Mouse (Mus musculus): Measurements from ENCODE around the gene Plekhh2. TPM values are rescaled to one million over a fixed set of nuclear protein-coding genes. Genes with fewer than 3 reads are reported as not detected.

Plekhh2 gene
- total and polyA plus RNA-seq, 3 experiments: 0.21 to 1.7 (median 1.1) TPM

DNA sequence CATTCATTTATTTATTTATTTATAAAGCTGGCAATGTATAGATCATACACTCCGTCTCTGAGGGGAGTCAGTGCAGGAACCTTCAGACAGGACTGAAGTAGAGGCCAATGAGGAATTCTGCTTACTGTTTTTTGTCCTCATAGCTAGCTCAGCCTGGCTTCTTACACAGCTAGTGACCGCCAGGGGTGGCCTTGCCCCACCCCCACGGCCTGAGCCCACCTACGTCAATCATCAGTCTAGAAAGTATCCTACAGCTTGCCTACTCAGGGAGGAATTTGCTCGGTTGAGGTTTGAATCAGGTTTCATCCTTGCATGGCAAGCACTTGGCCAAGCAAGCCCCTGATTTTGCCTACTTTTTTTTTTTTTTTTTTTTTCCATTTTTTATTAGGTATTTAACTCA, 4.2 kb downstream of the Plekhh2 start:
- H3K4me2 ChIP-seq (ENCODE audit: insufficient read depth, low read depth, poor library complexity, severe bottlenecking): no peak overlapping the region
- no peak for DNase-seq (ENCODE audit: extremely low read depth)
- no peaks in the 10 kb centered on the region for H3K27me3 ChIP-seq (replicated peaks)
- no peak overlapping the region for H3K4me3 ChIP-seq (replicated peaks in 1 of 3; ENCODE audit: low read depth in 2 of 3, low read length in 2 of 3, poor library complexity in 1 of 3)
- H3K9me3 ChIP-seq (replicated peaks; ENCODE audit: low read length): no peaks in the 10 kb centered on the region
- no peaks in the 10 kb centered on the region for H3K79me2 ChIP-seq (replicated peaks; ENCODE audit: control insufficient read depth, extremely low read depth, insufficient read depth, poor library complexity, severe bottlenecking)
- H3K9ac ChIP-seq (ENCODE audit: insufficient read depth, low read depth): no peak overlapping the region
- dilution Hi-C loops (cut with MboI; ENCODE audit: extremely low pct_ligation_motif_present, extremely low pct_unique_long_range_greater_than_20kb, low sequenced_read_pairs) (no loop called here), in situ Hi-C loops (cut with MboI; ENCODE audit: low pct_ligation_motif_present, low pct_unique_long_range_greater_than_20kb, low sequenced_read_pairs) (no loop called here)
- TF ChIP-seq TCF12 (IDR thresholded peaks at IDR 0.05; ENCODE audit: low read depth, low read length) (no peak), E2F4 (IDR thresholded peaks at IDR 0.05; ENCODE audit: insufficient replicate concordance, low read depth, low read length) (no peak), IRF4 (IDR thresholded peaks at IDR 0.05; ENCODE audit: low read depth, low read length) (no peak), MAFK (IDR thresholded peaks at IDR 0.05; ENCODE audit: insufficient replicate concordance, low read length) (no peak), ETS1 (conservative IDR thresholded peaks at IDR 0.05; ENCODE audit: low read depth, low read length) (no peak), KAT2A (IDR thresholded peaks at IDR 0.05; ENCODE audit: insufficient replicate concordance, low read length) (no peak), USF2 (conservative IDR thresholded peaks at IDR 0.05; ENCODE audit: low read depth, low read length) (no peak), POLR2A (IDR thresholded peaks at IDR 0.05; ENCODE audit: low read depth, low read length) (no peak), MXI1 (IDR thresholded peaks at IDR 0.05; ENCODE audit: low read depth, low read length) (no peak), ZC3H11A (IDR thresholded peaks at IDR 0.05; ENCODE audit: low read depth, low read length) (no peak), ELF1 (IDR thresholded peaks at IDR 0.05; ENCODE audit: low read depth, low read length) (no peak), GABPA (IDR thresholded peaks at IDR 0.05; ENCODE audit: insufficient replicate concordance, low read depth, low read length) (no peak), BHLHE40 (IDR thresholded peaks at IDR 0.05; ENCODE audit: low read depth, low read length) (no peak), ZNF384 (IDR thresholded peaks at IDR 0.05; ENCODE audit: low read depth, low read length) (no peak), MAZ (IDR thresholded peaks at IDR 0.05; ENCODE audit: low read depth, low read length) (no peak), JUN (IDR thresholded peaks at IDR 0.05; ENCODE audit: insufficient read depth, low read depth, low read length) (no peak), UBTF (IDR thresholded peaks at IDR 0.05; ENCODE audit: low read depth, low read length) (no peak), JUND (conservative IDR thresholded peaks at IDR 0.05; ENCODE audit: low read depth, low read length) (no peak)
- peaks cover 2 to 4% of the 10 kb centered on the region in 2 experiments; a peak in 2 of 4 replicates for H3K4me1 ChIP-seq (ENCODE audit: control insufficient read depth in 1 of 2, insufficient read depth in 2 of 2)
- H3K27ac ChIP-seq (ENCODE audit: insufficient read depth, low read depth): no peak overlapping the region
- H3K36me3 ChIP-seq (replicated peaks in 1 of 2; ENCODE audit: control insufficient read depth in 1 of 2, insufficient read depth in 1 of 2, low read length in 1 of 2): no peaks in the 10 kb centered on the region

- dilution Hi-C loops (cut with MboI; ENCODE audit: extremely low pct_ligation_motif_present, extremely low pct_unique_long_range_greater_than_20kb, low sequenced_read_pairs): no loop called here
- Histone ChIP-seq H3K36me3 (replicated peaks in 1 of 2; ENCODE audit: control insufficient read depth in 1 of 2, insufficient read depth in 1 of 2, low read length in 1 of 2) (no peaks in the 10 kb centered on the region), H3K79me2 (replicated peaks; ENCODE audit: control insufficient read depth, extremely low read depth, insufficient read depth, poor library complexity, severe bottlenecking) (no peaks in the 10 kb centered on the region), H3K27ac (ENCODE audit: insufficient read depth, low read depth) (no peak overlapping the region), H3K4me3 (replicated peaks in 1 of 3; ENCODE audit: low read depth in 2 of 3, low read length in 2 of 3, poor library complexity in 1 of 3) (no peak overlapping the region), H3K27me3 (replicated peaks) (no peaks in the 10 kb centered on the region), H3K4me2 (ENCODE audit: insufficient read depth, low read depth, poor library complexity, severe bottlenecking) (no peak overlapping the region), H3K4me1 (ENCODE audit: control insufficient read depth in 1 of 2, insufficient read depth in 2 of 2) (0 out of 4 replicates have a peak, but pooled peaks cover 0 to 3% of the 10 kb centered on the region in 2 experiments), H3K9me3 (replicated peaks; ENCODE audit: low read length) (no peaks in the 10 kb centered on the region), H3K9ac (ENCODE audit: insufficient read depth, low read depth) (no peak overlapping the region)
- TF ChIP-seq E2F4 (IDR thresholded peaks at IDR 0.05; ENCODE audit: insufficient replicate concordance, low read depth, low read length): no peak
- no peak for TF ChIP-seq IRF4 (IDR thresholded peaks at IDR 0.05; ENCODE audit: low read depth, low read length)
- TF ChIP-seq JUND (conservative IDR thresholded peaks at IDR 0.05; ENCODE audit: low read depth, low read length): no peak
- TF ChIP-seq NELFE (IDR thresholded peaks at IDR 0.05; ENCODE audit: low read depth, low read length): no peak
- TF ChIP-seq CTCF (conservative IDR thresholded peaks at IDR 0.05 in 1 of 2, IDR thresholded peaks at IDR 0.05 in 1 of 2; ENCODE audit: low read depth in 2 of 2, low read length in 2 of 2): no peak
- TF ChIP-seq POLR2A (IDR thresholded peaks at IDR 0.05; ENCODE audit: low read depth, low read length): no peak
- TF ChIP-seq RCOR1 (conservative IDR thresholded peaks at IDR 0.05; ENCODE audit: low read depth, low read length): no peak
- no peak for TF ChIP-seq SMC3 (IDR thresholded peaks at IDR 0.05; ENCODE audit: low read depth, low read length)
- no peak for TF ChIP-seq USF2 (conservative IDR thresholded peaks at IDR 0.05; ENCODE audit: low read depth, low read length)
- no peak for TF ChIP-seq KAT2A (IDR thresholded peaks at IDR 0.05; ENCODE audit: insufficient replicate concordance, low read length)
- no peak for TF ChIP-seq CHD1 (IDR thresholded peaks at IDR 0.05; ENCODE audit: low read depth, low read length)
- TF ChIP-seq MEF2A (IDR thresholded peaks at IDR 0.05; ENCODE audit: borderline replicate concordance, low read depth, low read length): no peak
- in situ Hi-C loops (cut with MboI; ENCODE audit: low pct_ligation_motif_present, low pct_unique_long_range_greater_than_20kb, low sequenced_read_pairs): no loop called here
- DNase-seq (ENCODE audit: extremely low read depth): no peak
These were observed 7.7 kb downstream of the Plekhh2 start for GRCm38 (mm10) chr17:84519346-84519745.
